Mouse (Mus musculus) kidney, adult 11 months (tissue): Measurements from ENCODE around the gene Tmem135.
A peak's percentile ranks its signal among the peaks of the same experiment; 100 is the strongest.
"Not testable (repeated sequence)": the region's sequence is repeated elsewhere in the genome, so short reads cannot be mapped to it uniquely, and the experiment has no call there.

Source experiments
- DNase-seq: peaks from one replicate; pipeline ENCODE4 v3.0.0; 2022

The Tmem135 gene

DNA sequence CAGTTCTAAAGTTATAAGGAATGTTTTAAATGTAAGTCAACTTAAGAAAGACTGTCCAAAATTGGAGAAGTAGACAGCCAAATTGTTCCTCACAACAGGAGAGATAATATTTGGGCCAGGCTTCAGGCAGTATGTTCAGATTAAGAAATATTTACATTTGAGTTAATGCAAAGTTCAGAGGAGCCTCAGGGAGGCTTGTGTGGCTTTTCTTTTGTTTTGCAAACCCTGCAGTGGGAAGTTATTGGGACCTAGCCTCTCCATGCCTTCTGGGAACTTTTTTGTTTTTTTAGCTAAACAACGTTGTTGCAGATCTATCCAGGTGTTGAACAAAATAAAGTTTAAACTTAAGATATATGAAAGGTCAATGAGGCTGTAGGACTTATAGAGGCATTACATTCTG is 84.7 kb downstream of the Tmem135 start:
- DNase-seq = no peak

- not testable (repeated sequence) for DNase-seq
Measured at GRCm38 (mm10) chr7:89317088-89317487, 86.9 kb downstream of the Tmem135 start.

DNA sequence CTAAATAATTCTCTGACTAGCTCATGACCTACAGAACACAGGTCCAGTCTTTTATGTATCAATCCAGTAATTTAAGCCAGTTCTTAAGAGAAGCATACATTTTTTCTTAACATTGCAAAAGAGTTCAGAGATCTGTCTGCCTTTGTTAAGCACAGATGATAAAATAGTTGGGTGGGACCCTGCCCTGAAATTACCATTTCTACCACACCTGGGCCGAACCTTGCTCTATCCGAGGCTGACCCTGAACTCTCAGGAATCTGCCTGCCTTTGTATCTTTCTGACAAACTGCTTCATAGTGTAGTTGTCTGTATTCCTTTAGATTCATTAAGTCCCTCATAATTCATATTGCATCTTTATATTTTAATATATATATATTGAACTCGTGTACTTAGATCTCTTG is 87.9 kb downstream of the Tmem135 start:
- no peak for DNase-seq

DNA sequence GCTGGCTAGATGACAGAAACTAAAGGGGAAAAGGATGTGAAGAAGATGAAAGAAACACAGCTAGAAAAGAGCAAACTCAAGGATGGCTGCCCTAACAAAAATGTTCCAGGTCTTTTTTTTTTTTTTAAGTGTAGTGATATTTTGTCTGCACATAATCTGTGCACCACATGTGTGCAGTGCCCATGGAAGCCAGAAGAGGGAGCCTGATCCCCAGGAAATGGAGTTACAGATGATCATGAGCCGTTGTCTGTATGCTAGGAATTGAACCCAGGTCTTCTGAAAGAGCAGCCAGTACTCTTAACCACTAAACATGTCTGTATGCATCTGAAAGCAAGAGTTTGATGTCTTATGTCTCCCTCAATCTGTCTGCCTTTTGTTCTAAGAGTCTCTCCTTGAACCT is 92.5 kb downstream of the Tmem135 start:
- no peak for DNase-seq

- DNase-seq = peak; percentile 36
Measured at GRCm38 (mm10) chr7:89308926-89309325, 95.1 kb downstream of the Tmem135 start.

- DNase-seq = no peak
Measured at GRCm38 (mm10) chr7:89308238-89308637, 95.8 kb downstream of the Tmem135 start.

- no peak for DNase-seq
Measured at GRCm38 (mm10) chr7:89306831-89307230, 97.2 kb downstream of the Tmem135 start.

- DNase-seq = no peak
Measured at GRCm38 (mm10) chr7:89304958-89305357, 99.1 kb downstream of the Tmem135 start.

GRCm38 (mm10) chr7:89303765-89304164 is 100.3 kb downstream of the Tmem135 start:
- DNase-seq = no peak

- no peak for DNase-seq
Measured at GRCm38 (mm10) chr7:89298911-89299458, 105.0 kb downstream of the Tmem135 start.

- DNase-seq = no peak
Measured at GRCm38 (mm10) chr7:89296941-89297340, 107.1 kb downstream of the Tmem135 start.

- DNase-seq = no peak
Measured at GRCm38 (mm10) chr7:89282664-89283063, 121.4 kb downstream of the Tmem135 start.

DNA sequence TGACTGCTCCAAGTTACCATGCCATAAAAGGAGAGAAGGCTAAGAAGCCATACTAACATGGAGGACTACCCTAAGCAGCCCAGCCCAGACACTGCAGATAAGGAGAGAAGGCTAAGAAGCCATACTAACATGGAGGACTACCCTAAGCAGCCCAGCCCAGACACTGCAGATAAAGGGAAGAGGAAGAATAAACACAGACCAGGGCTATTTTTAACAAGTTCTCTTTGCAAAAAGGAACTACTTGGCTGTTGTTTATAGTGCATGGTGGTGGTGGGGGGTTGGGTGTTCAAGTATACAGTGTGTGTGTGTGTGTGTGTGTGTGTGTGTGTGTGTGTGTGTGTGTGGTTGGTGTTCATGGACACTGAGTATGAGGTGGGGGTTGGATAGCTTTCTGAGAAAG is 133.6 kb downstream of the Tmem135 start:
- DNase-seq = not testable (repeated sequence)

- DNase-seq = no peak
Measured at GRCm38 (mm10) chr7:89269826-89270225, 134.2 kb downstream of the Tmem135 start.

- no peak for DNase-seq
Measured at GRCm38 (mm10) chr7:89267542-89267941, 136.5 kb downstream of the Tmem135 start.

- DNase-seq = no peak
Measured at GRCm38 (mm10) chr7:89266017-89266760, 137.8 kb downstream of the Tmem135 start.

DNA sequence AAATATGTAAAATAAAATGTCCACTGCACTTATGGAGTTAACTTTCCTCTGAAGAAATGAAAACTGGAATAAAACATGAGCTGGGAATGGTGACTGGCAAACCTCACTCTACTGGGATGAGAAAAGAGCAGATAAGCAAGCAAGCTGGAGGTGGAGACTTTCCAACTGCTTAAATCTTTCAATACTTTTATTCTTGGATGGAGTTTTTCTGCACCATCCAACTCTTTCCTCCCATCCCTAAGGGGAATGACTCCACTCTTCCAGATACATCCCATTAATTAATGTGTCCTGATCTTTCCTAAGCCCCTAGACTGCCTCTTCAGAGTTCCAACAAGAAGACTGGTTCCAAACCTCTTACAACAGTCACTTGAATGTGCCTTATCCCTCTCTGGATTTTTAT is 143.1 kb downstream of the Tmem135 start:
- no peak for DNase-seq

GRCm38 (mm10) chr7:89258832-89259231 is 145.2 kb downstream of the Tmem135 start:
- no peak for DNase-seq

- no peak for DNase-seq
Measured at GRCm38 (mm10) chr7:89257871-89258502, 146.0 kb downstream of the Tmem135 start.

DNA sequence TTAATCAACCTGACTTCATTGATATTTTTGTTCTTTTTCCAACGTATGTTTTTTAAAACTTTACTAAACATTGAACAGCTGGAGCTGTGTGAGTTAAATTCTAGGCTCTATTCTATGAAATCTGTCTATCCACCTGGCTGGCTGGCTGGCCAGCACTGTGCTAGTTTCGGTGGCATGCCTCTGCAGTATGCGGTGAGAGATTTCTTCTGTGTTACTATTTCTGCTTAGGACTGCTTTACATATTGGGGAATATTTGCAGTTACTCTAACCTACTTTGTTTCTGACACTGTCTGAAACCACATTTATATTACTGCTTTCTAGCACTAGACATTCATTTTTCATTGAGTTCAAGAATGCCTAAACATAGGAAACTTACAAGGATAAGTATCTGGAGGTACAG is 150.2 kb downstream of the Tmem135 start:
- no peak for DNase-seq

GRCm38 (mm10) chr7:89253317-89253716 is 150.7 kb downstream of the Tmem135 start:
- no peak for DNase-seq

- no peak for DNase-seq
Measured at GRCm38 (mm10) chr7:89251880-89252453, 152.1 kb downstream of the Tmem135 start.

- DNase-seq = no peak
Measured at GRCm38 (mm10) chr7:89248135-89248850, 155.7 kb downstream of the Tmem135 start.
